Mouse (Mus musculus) layer of hippocampus, adult 2 months (tissue): ENCODE measurements around the gene Tob2. TPM values are rescaled to one million over a fixed set of nuclear protein-coding genes. Genes with fewer than 3 reads are reported as not detected.

ENCODE experiments used
- DNase-seq, 2 experiments: peaks; one replicate each; pipeline ENCODE4 v3.0.0; 2022; ENCODE audit warnings: low spot score in 2 of 2
- H3K27ac ChIP-seq: fragments of 200-600 bp; 2 replicates; pipeline ENCODE4 v1.8.1; 2022
- H3K4me3 ChIP-seq: fragments of 200-600 bp; 2 replicates; pipeline ENCODE4 v1.8.1; 2022; ENCODE audit warnings: mild to moderate bottlenecking
- CTCF ChIP-seq: fragments of 200-600 bp; conservative IDR thresholded peaks from 2 replicates; pipeline ENCODE4 v1.8.1; 2022; ENCODE audit warnings: antibody characterized with exemption, mild to moderate bottlenecking, moderate library complexity
- total RNA-seq, 2 experiments: library from RNA; stranded (reverse); gene quantifications; 2 replicates each; pipeline ENCODE4 v1.2.3; 2021

Tob2 gene
- total RNA-seq, 2 experiments from 2014 or later, result 28.6 to 38.4 TPM

- H3K27ac ChIP-seq, result peak overlapping the region; percentile 97
- H3K4me3 ChIP-seq, result peak overlapping the region; percentile 64
- 0 out of 2 replicates have a peak, but pooled peaks have one; percentile 8 for TF ChIP-seq CTCF
- DNase-seq, result peak; percentile 72 to 81
Measured at GRCm38 (mm10) chr15:81810150-81810549, 48.4 kb downstream of the Tob2 start.

- Histone ChIP-seq H3K27ac (peak overlapping the region; percentile 97), H3K4me3 (peak overlapping the region; percentile 64)
- TF ChIP-seq CTCF, result no peak
- DNase-seq, result no peak
Measured at GRCm38 (mm10) chr15:81809550-81809949, 49.0 kb downstream of the Tob2 start.

- H3K4me3 ChIP-seq, result no peak overlapping the region
- no peak for TF ChIP-seq CTCF
- DNase-seq, result no peak
- peak overlapping the region; percentile 97 for H3K27ac ChIP-seq
Measured at GRCm38 (mm10) chr15:81808799-81809198, 49.8 kb downstream of the Tob2 start.

- no peak for DNase-seq
- TF ChIP-seq CTCF, result no peak
- H3K27ac ChIP-seq, result peak overlapping the region; percentile 98; the same call in 1 of the 2 replicates
Measured at GRCm38 (mm10) chr15:81806621-81807404, 51.8 kb downstream of the Tob2 start.

GRCm38 (mm10) chr15:81805624-81806023 lies 53.0 kb downstream of the Tob2 start:
- no peak for DNase-seq
- Histone ChIP-seq H3K27ac (peak overlapping the region; percentile 98), H3K4me3 (peak overlapping the region; percentile 93)
- no peak for TF ChIP-seq CTCF

More at GRCm38 (mm10) chr15:81806621-81807404, 51.8 kb downstream of the Tob2 start:
- H3K4me3 ChIP-seq, result no peak overlapping the region

GRCm38 (mm10) chr15:81804883-81805282 lies 53.7 kb downstream of the Tob2 start:
- H3K27ac ChIP-seq, result peak overlapping the region; percentile 98
- no peak for DNase-seq
- no peak for TF ChIP-seq CTCF
- peak overlapping the region; percentile 93 for H3K4me3 ChIP-seq

GRCm38 (mm10) chr15:81804172-81804571 lies 54.4 kb downstream of the Tob2 start:
- Histone ChIP-seq H3K27ac (peak overlapping the region; percentile 98), H3K4me3 (peak overlapping the region; percentile 93)
- no peak for DNase-seq
- TF ChIP-seq CTCF, result no peak

GRCm38 (mm10) chr15:81803425-81803951 lies 55.1 kb downstream of the Tob2 start:
- DNase-seq, result no peak
- H3K4me3 ChIP-seq, result peak overlapping the region; percentile 93
- no peak for TF ChIP-seq CTCF
- peak overlapping the region; percentile 98 for H3K27ac ChIP-seq

- DNase-seq, result peak; percentile 38 to 60
- TF ChIP-seq CTCF, result no peak
- Histone ChIP-seq H3K4me3 (peak overlapping the region; percentile 93), H3K27ac (peak overlapping the region; percentile 98)
Measured at GRCm38 (mm10) chr15:81802941-81803351, 55.6 kb downstream of the Tob2 start.

- TF ChIP-seq CTCF, result peak; percentile 57
- H3K27ac ChIP-seq, result peak within 1 kb of the TSS; percentile 98
Measured at GRCm38 (mm10) chr15:81802001-81802890, 56.4 kb downstream of the Tob2 start, which contains the start of gene Tef. Gene Tef, plus strand, starts transcription at chr15:81802421.

GRCm38 (mm10) chr15:81800391-81800790 lies 58.2 kb downstream of the Tob2 start:
- DNase-seq, result no peak
- no peak for TF ChIP-seq CTCF

More at GRCm38 (mm10) chr15:81802001-81802890, 56.4 kb downstream of the Tob2 start, which contains the start of gene Tef:
- peak; percentile 100 for DNase-seq
- H3K4me3 ChIP-seq, result peak within 1 kb of the TSS; percentile 93

GRCm38 (mm10) chr15:81798421-81798820 lies 60.2 kb downstream of the Tob2 start:
- no peak overlapping the region for H3K27ac ChIP-seq
- DNase-seq, result no peak
- H3K4me3 ChIP-seq, result no peak overlapping the region
- no peak for TF ChIP-seq CTCF

More at GRCm38 (mm10) chr15:81800391-81800790, 58.2 kb downstream of the Tob2 start:
- Histone ChIP-seq H3K4me3 (no peak overlapping the region), H3K27ac (no peak overlapping the region)

Other genes with a start within 250 kb of the Tob2 start
- 10 to 100 TPM; 40.8 to 43.5 TPM for gene L3mbtl2, start 194.9 kb downstream of the Tob2 start, total RNA-seq
- 10 to 100 TPM; 11.7 to 12.3 TPM for gene Chadl, start 161.5 kb downstream of the Tob2 start, total RNA-seq
- gene Zc3h7b, start 113.7 kb downstream of the Tob2 start, total RNA-seq, result 100 to 1,000 TPM; 140 to 145 TPM
- 100 to 1,000 TPM; 149 to 162 TPM for gene Rangap1, start 113.3 kb downstream of the Tob2 start, total RNA-seq
- gene Tef, start 56.4 kb downstream of the Tob2 start, total RNA-seq, result 100 to 1,000 TPM; 273 to 304 TPM
- gene Phf5a, start 13.1 kb upstream of the Tob2 start, total RNA-seq, result 10 to 100 TPM; 33.0 to 36.8 TPM
- 100 to 1,000 TPM; 442 to 446 TPM for gene Aco2, start 13.5 kb upstream of the Tob2 start, total RNA-seq
- gene Polr3h, start 67.4 kb upstream of the Tob2 start, total RNA-seq, result 10 to 100 TPM; 44.8 to 51.4 TPM
- 10 to 100 TPM; 75.2 to 81.8 TPM for gene Csdc2, start 78.0 kb upstream of the Tob2 start, total RNA-seq
- 100 to 1,000 TPM; 214 to 224 TPM for gene Pmm1, start 102.1 kb upstream of the Tob2 start, total RNA-seq
- not detected for gene 1700029P11Rik, start 121.7 kb upstream of the Tob2 start, total RNA-seq
- 10 to 100 TPM; 20.6 to 26.3 TPM for gene Xrcc6, start 129.0 kb upstream of the Tob2 start, total RNA-seq
- 100 to 1,000 TPM in 1 of 2 experiments, 10 to 100 TPM in 1; 93.9 to 106 TPM for gene Desi1, start 175.1 kb upstream of the Tob2 start, total RNA-seq
- 100 to 1,000 TPM; 105 to 111 TPM for gene Snu13, start 188.8 kb upstream of the Tob2 start, total RNA-seq
- gene 4930407I10Rik, start 200.4 kb upstream of the Tob2 start, total RNA-seq, result not detected
- gene Mei1, start 211.2 kb upstream of the Tob2 start, total RNA-seq, result under 1 TPM; 0.26 to 0.44 TPM